Mouse (Mus musculus) forebrain, embryonic 13.5 days (tissue): Measurements from ENCODE around the gene Mpp5. TPM values are rescaled to one million over a fixed set of nuclear protein-coding genes. Genes with fewer than 3 reads are reported as not detected.

ENCODE experiments used
- ATAC-seq: fragments of 200-750 bp; cut with Nextera tagmentation; 2 replicates; pipeline ENCODE4 v1.8.0; 2017
- H3K27ac ChIP-seq: fragments of 300-500 bp; sonication (generic); 2 replicates; pipeline ENCODE4 v1.5.1; 2015; ENCODE audit warnings: inconsistent platforms, mild to moderate bottlenecking, moderate library complexity
- H3K27me3 ChIP-seq: fragments of 300-500 bp; sonication (generic); 2 replicates; pipeline ENCODE4 v1.6.1; 2015; ENCODE audit warnings: mild to moderate bottlenecking, inconsistent platforms
- H3K36me3 ChIP-seq: fragments of 300-500 bp; sonication (generic); 2 replicates; pipeline ENCODE4 v1.6.1; 2015; ENCODE audit warnings: mild to moderate bottlenecking, inconsistent platforms; ENCODE audit not compliant: poor library complexity, severe bottlenecking
- H3K4me1 ChIP-seq: fragments of 300-500 bp; sonication (generic); 2 replicates; pipeline ENCODE4 v1.6.1; 2015; ENCODE audit warnings: inconsistent platforms
- H3K4me2 ChIP-seq: fragments of 300-500 bp; sonication (generic); 2 replicates; pipeline ENCODE4 v1.6.1; 2015; ENCODE audit warnings: inconsistent platforms, mild to moderate bottlenecking, moderate library complexity
- H3K4me3 ChIP-seq: fragments of 300-500 bp; sonication (generic); 2 replicates; pipeline ENCODE4 v1.5.1; 2015; ENCODE audit warnings: mild to moderate bottlenecking, inconsistent platforms
- H3K9ac ChIP-seq: fragments of 300-500 bp; sonication (generic); 2 replicates; pipeline ENCODE4 v1.6.1; 2015; ENCODE audit warnings: mild to moderate bottlenecking, inconsistent platforms
- H3K9me3 ChIP-seq: fragments of 300-500 bp; sonication (generic); replicated peaks from 2 replicates; pipeline ENCODE4 v1.6.1; 2016; ENCODE audit warnings: inconsistent platforms
- WGBS: fragments of 180-500 bp; shearing (Covaris S2); methylation state at CpG from one replicate; pipeline ENCODE4 v1.1.7; 2015; 5-methylcytosine and 5-hydroxymethylcytosine counted together
- polyA plus RNA-seq: library from polyadenylated mRNA; unstranded; fragments of >200 nt; fragmentation: Nextera tagmentation; extraction: Ambion mirVana; gene quantifications from 2 replicates; pipeline ENCODE4 v1.2.1, GENCODE M21; 2015

Mpp5 gene
- polyA plus RNA-seq, 1 experiment from 2014 or later, result 21.9 TPM

DNA sequence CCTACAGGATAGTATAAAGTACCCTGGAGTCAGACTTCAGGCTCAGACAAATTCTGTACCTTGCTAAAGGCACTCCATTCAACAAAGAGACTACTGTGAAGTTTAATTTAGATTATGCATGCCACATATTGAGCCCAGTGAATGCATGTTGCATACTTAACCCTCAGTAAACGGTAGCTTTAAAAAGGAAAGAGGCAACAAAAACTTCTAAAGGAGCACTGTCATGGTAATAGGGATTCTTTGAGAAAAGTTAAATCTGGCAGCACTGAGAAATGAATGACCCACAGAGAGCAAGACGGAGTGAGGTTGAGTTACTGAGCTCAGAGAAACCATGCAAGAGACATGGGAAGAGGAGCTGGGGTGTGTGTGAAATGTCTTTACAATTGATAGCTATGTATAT lies 29.2 kb downstream of the Mpp5 start:
- Histone ChIP-seq H3K9me3 (no peaks in the 10 kb centered on the region), H3K27ac (no peak overlapping the region; the same call in 1 of the 2 replicates), H3K27me3 (no peaks in the 10 kb centered on the region), H3K4me1 (peaks cover 19% of the 10 kb centered on the region), H3K4me3 (no peak overlapping the region), H3K4me2 (peak overlapping the region; percentile 15; the same call in 1 of the 2 replicates), H3K9ac (no peak overlapping the region), H3K36me3 (no peaks in the 10 kb centered on the region)
- WGBS, result 4% methylated on average over 2 of the region's 2 CpGs
- ATAC-seq, result peak; percentile 62; the same call in 1 of the 2 replicates

GRCm38 (mm10) chr12:78778423-78779067 lies 29.8 kb downstream of the Mpp5 start:
- Histone ChIP-seq H3K9me3 (no peaks in the 10 kb centered on the region), H3K4me2 (no peak overlapping the region; the same call in 1 of the 2 replicates), H3K27me3 (no peaks in the 10 kb centered on the region), H3K4me1 (peaks cover 19% of the 10 kb centered on the region), H3K27ac (no peak overlapping the region), H3K9ac (no peak overlapping the region), H3K4me3 (no peak overlapping the region), H3K36me3 (no peaks in the 10 kb centered on the region)
- 44% methylated on average over 4 of the region's 4 CpGs for WGBS
- ATAC-seq, result no peak

DNA sequence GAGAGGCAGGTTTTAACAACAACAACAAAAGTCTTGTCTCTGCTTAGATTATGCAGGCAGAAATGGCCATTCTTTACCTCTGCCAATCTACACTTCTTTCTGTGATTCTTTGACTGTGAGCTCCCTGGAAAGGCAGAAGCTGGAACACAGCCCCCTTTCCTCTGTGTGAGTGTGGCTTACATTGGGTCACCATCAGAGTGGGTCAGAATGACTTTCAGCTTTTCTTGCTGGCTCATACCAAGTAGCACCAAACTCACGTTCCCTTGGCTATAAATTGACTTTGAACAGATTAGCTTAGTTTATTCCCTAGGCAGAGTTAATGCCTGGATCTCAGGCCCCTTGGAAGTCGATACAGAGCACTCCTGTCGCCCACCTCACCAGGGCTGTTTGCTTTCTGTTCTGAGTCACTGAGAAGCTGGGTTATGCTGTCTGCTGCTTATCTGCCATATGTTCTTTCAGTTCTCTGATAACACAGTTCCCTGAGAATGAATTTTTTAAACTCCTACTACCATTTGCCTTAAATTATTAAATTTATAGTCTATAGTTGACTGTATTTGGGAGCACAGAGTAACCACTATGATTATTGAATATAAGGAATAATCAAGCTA lies 39.7 kb downstream of the Mpp5 start:
- 68% methylated on average over 3 of the region's 3 CpGs for WGBS
- Histone ChIP-seq H3K36me3 (no peaks in the 10 kb centered on the region), H3K4me3 (no peak overlapping the region), H3K27me3 (no peaks in the 10 kb centered on the region), H3K9me3 (no peaks in the 10 kb centered on the region), H3K4me1 (no peaks in the 10 kb centered on the region), H3K27ac (no peak overlapping the region), H3K4me2 (no peak overlapping the region), H3K9ac (no peak overlapping the region)
- ATAC-seq, result no peak

- H3K9ac ChIP-seq, result no peak overlapping the region
- H3K27me3 ChIP-seq, result no peaks in the 10 kb centered on the region
- no peaks in the 10 kb centered on the region for H3K36me3 ChIP-seq
- H3K4me1 ChIP-seq, result peaks cover 3% of the 10 kb centered on the region; the same call in 1 of the 2 replicates
- H3K27ac ChIP-seq, result no peak overlapping the region
- H3K4me2 ChIP-seq, result no peak overlapping the region
- H3K4me3 ChIP-seq, result no peak overlapping the region
- no peak for ATAC-seq
- WGBS, result 79% methylated on average over 2 of the region's 2 CpGs
- no peaks in the 10 kb centered on the region for H3K9me3 ChIP-seq
These were observed 42.1 kb downstream of the Mpp5 start for GRCm38 (mm10) chr12:78790791-78791190.

- peaks cover 3% of the 10 kb centered on the region; the same call in 1 of the 2 replicates for H3K4me1 ChIP-seq
- no peaks in the 10 kb centered on the region for H3K9me3 ChIP-seq
- H3K27ac ChIP-seq, result no peak overlapping the region
- peaks cover 5% of the 10 kb centered on the region for H3K36me3 ChIP-seq
- ATAC-seq, result no peak
- H3K9ac ChIP-seq, result no peak overlapping the region
- WGBS, result 3% methylated on average over 1 of the region's 1 CpGs
- H3K27me3 ChIP-seq, result no peaks in the 10 kb centered on the region
- no peak overlapping the region for H3K4me3 ChIP-seq
- H3K4me2 ChIP-seq, result no peak overlapping the region
These were observed 45.5 kb downstream of the Mpp5 start for GRCm38 (mm10) chr12:78794236-78794635.

DNA sequence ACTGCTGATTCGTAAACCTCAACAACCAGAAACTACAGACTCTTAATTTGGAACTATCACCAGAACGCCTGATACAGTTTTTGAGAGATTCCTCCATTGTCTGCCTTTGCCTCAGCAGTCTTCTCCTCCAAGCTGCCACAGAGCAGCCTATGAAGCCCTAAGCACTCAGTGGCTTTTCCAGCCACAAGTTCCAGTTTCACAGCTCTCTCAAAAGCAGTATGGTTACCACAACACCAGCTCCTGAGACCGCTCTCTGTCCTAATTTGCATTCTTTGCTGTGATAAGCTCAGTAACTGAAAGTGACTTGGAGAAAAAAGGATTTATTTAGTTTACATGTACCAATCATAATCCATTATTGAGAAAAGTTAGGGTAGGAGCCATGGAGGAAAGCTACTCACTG lies 51.3 kb downstream of the Mpp5 start:
- H3K4me2 ChIP-seq, result no peak overlapping the region
- no peak overlapping the region for H3K4me3 ChIP-seq
- H3K27me3 ChIP-seq, result no peaks in the 10 kb centered on the region
- H3K4me1 ChIP-seq, result no peaks in the 10 kb centered on the region
- H3K9me3 ChIP-seq, result no peaks in the 10 kb centered on the region
- no peak for ATAC-seq
- 86% methylated on average over 3 of the region's 3 CpGs for WGBS
- peaks cover 5% of the 10 kb centered on the region for H3K36me3 ChIP-seq
- H3K27ac ChIP-seq, result no peak overlapping the region
- no peak overlapping the region for H3K9ac ChIP-seq

GRCm38 (mm10) chr12:78801836-78802235 lies 53.1 kb downstream of the Mpp5 start:
- Histone ChIP-seq H3K9me3 (no peaks in the 10 kb centered on the region), H3K4me1 (no peaks in the 10 kb centered on the region), H3K27ac (no peak overlapping the region), H3K27me3 (no peaks in the 10 kb centered on the region), H3K36me3 (peaks cover 5% of the 10 kb centered on the region), H3K4me2 (no peak overlapping the region), H3K9ac (no peak overlapping the region), H3K4me3 (no peak overlapping the region)
- no peak for ATAC-seq

- H3K4me3 ChIP-seq, result no peak overlapping the region
- no peaks in the 10 kb centered on the region for H3K27me3 ChIP-seq
- ATAC-seq, result peak; percentile 33; the same call in 1 of the 2 replicates
- H3K27ac ChIP-seq, result no peak overlapping the region
- H3K9me3 ChIP-seq, result no peaks in the 10 kb centered on the region
- no peak overlapping the region for H3K4me2 ChIP-seq
- H3K36me3 ChIP-seq, result no peaks in the 10 kb centered on the region
- H3K9ac ChIP-seq, result no peak overlapping the region
- H3K4me1 ChIP-seq, result no peaks in the 10 kb centered on the region
These were observed 65.7 kb downstream of the Mpp5 start for GRCm38 (mm10) chr12:78814437-78814836.

DNA sequence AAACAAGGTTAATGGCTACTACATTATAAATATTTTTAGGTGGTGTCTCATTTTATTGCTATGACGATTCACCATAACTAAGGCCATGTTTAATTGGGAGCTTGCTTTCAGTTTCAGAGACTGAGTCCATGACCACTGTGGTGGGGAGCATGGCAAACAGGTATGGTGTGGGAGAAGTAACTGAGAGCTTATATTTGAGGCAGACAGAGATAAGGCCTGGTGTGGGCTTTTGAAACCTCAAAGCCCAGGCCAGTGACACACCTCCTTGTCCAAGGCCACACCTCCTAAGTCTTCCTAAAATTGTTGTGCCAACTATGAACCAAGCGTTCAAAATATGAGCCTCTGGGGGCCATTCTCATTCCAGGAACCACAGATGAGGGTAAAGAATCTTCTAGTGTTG lies 85.8 kb downstream of the Mpp5 start:
- Histone ChIP-seq H3K4me2 (no peak overlapping the region), H3K4me1 (no peaks in the 10 kb centered on the region), H3K9ac (no peak overlapping the region), H3K27ac (no peak overlapping the region), H3K4me3 (no peak overlapping the region), H3K9me3 (no peaks in the 10 kb centered on the region), H3K27me3 (no peaks in the 10 kb centered on the region), H3K36me3 (peaks cover 49% of the 10 kb centered on the region)
- no peak for ATAC-seq
- WGBS, result 88% methylated on average over 2 of the region's 2 CpGs

- no peak for ATAC-seq
- Histone ChIP-seq H3K36me3 (peaks cover 76% of the 10 kb centered on the region), H3K4me1 (no peaks in the 10 kb centered on the region), H3K9ac (no peak overlapping the region), H3K27ac (no peak overlapping the region), H3K9me3 (no peaks in the 10 kb centered on the region), H3K27me3 (no peaks in the 10 kb centered on the region), H3K4me3 (no peak overlapping the region), H3K4me2 (no peak overlapping the region)
- 87% methylated on average over 4 of the region's 4 CpGs for WGBS
These were observed 91.2 kb downstream of the Mpp5 start for GRCm38 (mm10) chr12:78839906-78840305.

DNA sequence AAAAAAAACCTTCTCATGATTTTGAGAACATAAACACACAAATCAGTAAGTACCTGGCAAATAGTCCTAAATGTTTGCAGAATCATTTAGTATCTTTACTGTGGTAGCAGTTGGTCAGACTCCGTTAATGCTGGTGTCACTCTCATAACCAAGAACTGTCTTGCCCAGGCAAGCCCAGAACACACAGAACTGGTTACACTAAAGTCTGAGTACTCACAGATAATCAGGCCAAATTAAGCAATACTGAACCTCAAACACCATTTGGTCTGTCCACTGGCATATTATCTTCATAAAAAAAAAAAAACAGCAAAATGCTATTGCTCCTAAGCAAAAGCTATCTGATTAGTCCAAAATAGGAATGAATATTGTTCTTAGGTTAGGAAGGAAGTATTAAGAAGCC lies 93.7 kb downstream of the Mpp5 start:
- Histone ChIP-seq H3K4me1 (no peaks in the 10 kb centered on the region), H3K4me3 (no peak overlapping the region), H3K9me3 (no peaks in the 10 kb centered on the region), H3K36me3 (peaks cover 74% of the 10 kb centered on the region), H3K27me3 (no peaks in the 10 kb centered on the region), H3K4me2 (no peak overlapping the region), H3K9ac (no peak overlapping the region), H3K27ac (no peak overlapping the region)
- 94% methylated on average over 1 of the region's 1 CpGs for WGBS
- ATAC-seq, result no peak

- Histone ChIP-seq H3K4me2 (no peak overlapping the region), H3K4me3 (no peak overlapping the region), H3K9ac (no peak overlapping the region), H3K27ac (no peak overlapping the region), H3K36me3 (peaks cover 65% of the 10 kb centered on the region), H3K9me3 (no peaks in the 10 kb centered on the region), H3K27me3 (no peaks in the 10 kb centered on the region), H3K4me1 (no peaks in the 10 kb centered on the region)
- no peak for ATAC-seq
- 97% methylated on average over 4 of the region's 4 CpGs for WGBS
These were observed 99.5 kb downstream of the Mpp5 start for GRCm38 (mm10) chr12:78848246-78848645.
